Mouse (Mus musculus): Measurements from ENCODE around the gene Syt8.

- TF ChIP-seq POLR2A (IDR thresholded peaks at IDR 0.05; ENCODE audit: low read depth, low read length) (no peak), CTCF (IDR thresholded peaks at IDR 0.05; ENCODE audit: borderline replicate concordance, insufficient read depth, low read length) (no peak)
Measured at GRCm38 (mm10) chr7:142418027-142418426, 16.6 kb upstream of the Syt8 start.
